Mouse (Mus musculus): ENCODE results near the gene Tmcc1.
A peak's percentile ranks its signal among the peaks of the same experiment; 100 is the strongest.

GRCm38 (mm10) chr6:116107471-116108358, 85.6 kb downstream of the Tmcc1 start:
- TF ChIP-seq CTCF (IDR thresholded peaks at IDR 0.05; ENCODE audit: control insufficient read depth, insufficient read depth, insufficient read length) (no peak), USF1 (IDR thresholded peaks at IDR 0.05; ENCODE audit: low read depth) (peak; percentile 36), MYOG (IDR thresholded peaks at IDR 0.05; ENCODE audit: control insufficient read depth, extremely low read depth, insufficient read length) (no peak), MAX (IDR thresholded peaks at IDR 0.05) (no peak), CEBPB (IDR thresholded peaks at IDR 0.05; ENCODE audit: low read depth) (no peak)

All from C2C12 (cell line).